Mouse (Mus musculus) embryonic stem cell, embryonic (primary cell): ENCODE data around the gene Cts8.

Source experiments
- CTCF ChIA-PET, 4 experiments: fragments of 300-600 bp in 2 of 4; fragments of 350-600 bp in 2 of 4; sonication (Branson Sonifier 250); formaldehyde crosslinking; loops; one replicate each; lab custom pipeline; 2022; ENCODE audit warnings: inconsistent platforms in 2 of 4; lab: Charles Lee
- POLR2A ChIA-PET, 4 experiments: fragments of 300-600 bp in 2 of 4; fragments of 350-600 bp in 2 of 4; sonication (Branson Sonifier 250); formaldehyde crosslinking; loops; one replicate each; lab custom pipeline; 2022; ENCODE audit warnings: antibody characterized with exemption in 4 of 4, inconsistent platforms in 1 of 4; lab: Charles Lee

The Cts8 gene

GRCm38 (mm10) chr13:61255258-61255657 is at the start of gene Cts8:
Cts8 (minus strand) TSS chr13:61255358.
- POLR2A ChIA-PET: no interaction called here

GRCm38 (mm10) chr13:61288739-61289138 is 33.6 kb upstream of the Cts8 start, which contains the start of gene Gm49398:
Gm49398 (minus strand) TSS chr13:61288839.
- POLR2A ChIA-PET: no interaction called here
- CTCF ChIA-PET: no interaction called here

More at GRCm38 (mm10) chr13:61255258-61255657, at the start of gene Cts8:
- CTCF ChIA-PET: no interaction called here

GRCm38 (mm10) chr13:61241076-61241947 is 13.8 kb downstream of the Cts8 start:
- CTCF ChIA-PET: interaction anchor here (0.5 to 1.4 kb wide), 20 partner anchors 8 to 1404 kb away, joined by 3 to 10 read pairs (median 4); no protein-coding TSS in a partner anchor
- POLR2A ChIA-PET: interaction anchor here in 2 of 4 experiments (0.6 to 2.0 kb wide), 2 partner anchors 9 to 107 kb away, joined by 3 to 4 read pairs; no protein-coding TSS in a partner anchor

GRCm38 (mm10) chr13:61203310-61203709 is 51.8 kb downstream of the Cts8 start, which contains the start of gene Cts6:
Cts6 (minus strand) TSS chr13:61203410.
- POLR2A ChIA-PET: no interaction called here
- CTCF ChIA-PET: no interaction called here
